Mouse (Mus musculus) C2C12 (cell line): Measurements from ENCODE around the gene Zwilch. TPM values are rescaled to one million over a fixed set of nuclear protein-coding genes. Genes with fewer than 3 reads are reported as not detected.
"Not testable (repeated sequence)": the region's sequence is repeated elsewhere in the genome, so short reads cannot be mapped to it uniquely, and the experiment has no call there.

ENCODE experiments used
- H3K27me3 ChIP-seq: one replicate; pipeline ENCODE4 v1.6.1; 2011; ENCODE audit not compliant: control insufficient read depth, insufficient read depth, insufficient read length
- H3K36me3 ChIP-seq: one replicate; pipeline ENCODE4 v1.6.1; 2011; ENCODE audit not compliant: control insufficient read depth, insufficient read depth
- H3K4me3 ChIP-seq: one replicate; pipeline ENCODE4 v1.5.1; 2011; ENCODE audit warnings: mild to moderate bottlenecking, control low read depth; ENCODE audit not compliant: poor library complexity, insufficient read depth, severe bottlenecking
- H3K79me2 ChIP-seq: one replicate; pipeline ENCODE4 v1.6.1; 2011; ENCODE audit not compliant: control insufficient read depth, insufficient read depth
- H3K79me3 ChIP-seq: one replicate; pipeline ENCODE4 v1.6.1; 2011; ENCODE audit warnings: low read depth, control low read depth
- H3ac ChIP-seq: one replicate; pipeline ENCODE3; 2011; ENCODE audit warnings: low read depth; ENCODE audit not compliant: control insufficient read depth, insufficient read length
- CEBPB ChIP-seq: IDR thresholded peaks from one replicate; pipeline ENCODE4 v1.6.1; 2011; ENCODE audit warnings: low read depth, mild to moderate bottlenecking, control low read depth, moderate library complexity
- CTCF ChIP-seq: IDR thresholded peaks from one replicate; pipeline ENCODE4 v1.5.1; 2011; ENCODE audit not compliant: control insufficient read depth, insufficient read depth, insufficient read length
- FOSL1 ChIP-seq: IDR thresholded peaks from one replicate; pipeline ENCODE4 v1.8.0; 2011; ENCODE audit warnings: mild to moderate bottlenecking, low read length; ENCODE audit not compliant: poor library complexity, insufficient read depth, severe bottlenecking
- MAX ChIP-seq: IDR thresholded peaks from one replicate; pipeline ENCODE4 v1.6.1; 2011; ENCODE audit warnings: mild to moderate bottlenecking, control low read depth
- MYOD1 ChIP-seq: IDR thresholded peaks from one replicate; pipeline ENCODE4 v1.6.1; 2011; ENCODE audit warnings: low read depth; ENCODE audit not compliant: control insufficient read depth, insufficient read length
- MYOG ChIP-seq: IDR thresholded peaks from one replicate; pipeline ENCODE4 v1.6.1; 2011; ENCODE audit not compliant: control insufficient read depth, insufficient read length; ENCODE audit errors: extremely low read depth
- USF1 ChIP-seq: IDR thresholded peaks from one replicate; pipeline ENCODE4 v1.6.1; 2011; ENCODE audit warnings: low read depth, mild to moderate bottlenecking, control low read depth, moderate library complexity
- polyA plus RNA-seq: library from polyadenylated mRNA; unstranded; fragments of >200 nt; fragmentation: generic; extraction: Trizol; gene quantifications from one replicate; pipeline ENCODE4 v1.2.1, GENCODE M21; 2012; ENCODE audit warnings: missing spikeins

Zwilch gene
- polyA plus RNA-seq, 1 experiment: 16.3 TPM

DNA sequence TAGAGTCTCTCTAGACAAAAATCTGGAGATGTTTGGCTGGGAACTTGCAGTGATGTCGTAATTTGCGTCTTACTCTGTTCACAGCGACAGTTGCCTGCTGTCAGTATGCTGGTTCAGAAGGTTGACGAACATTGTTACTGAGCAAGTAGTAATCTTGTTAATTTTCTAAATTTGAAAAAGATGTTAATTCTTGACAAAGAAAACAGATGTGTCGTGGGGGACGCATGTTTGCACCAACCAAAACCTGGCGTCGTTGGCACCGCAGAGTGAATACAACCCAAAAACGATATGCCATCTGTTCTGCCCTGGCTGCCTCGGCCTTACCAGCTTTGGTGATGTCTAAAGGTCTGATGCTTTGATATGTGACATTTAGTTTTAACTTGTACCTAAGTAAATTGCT is 2.5 kb upstream of the Zwilch start:
- H3K4me3 ChIP-seq: peak overlapping the region; percentile 88
- H3K79me2 ChIP-seq: peaks cover 68% of the 10 kb centered on the region
- TF ChIP-seq MYOD1 (no peak), MYOG (no peak), CTCF (no peak)
- H3ac ChIP-seq: no peak overlapping the region
- peaks cover 71% of the 10 kb centered on the region for H3K36me3 ChIP-seq
- no peaks in the 10 kb centered on the region for H3K27me3 ChIP-seq
- peaks cover 60% of the 10 kb centered on the region for H3K79me3 ChIP-seq

DNA sequence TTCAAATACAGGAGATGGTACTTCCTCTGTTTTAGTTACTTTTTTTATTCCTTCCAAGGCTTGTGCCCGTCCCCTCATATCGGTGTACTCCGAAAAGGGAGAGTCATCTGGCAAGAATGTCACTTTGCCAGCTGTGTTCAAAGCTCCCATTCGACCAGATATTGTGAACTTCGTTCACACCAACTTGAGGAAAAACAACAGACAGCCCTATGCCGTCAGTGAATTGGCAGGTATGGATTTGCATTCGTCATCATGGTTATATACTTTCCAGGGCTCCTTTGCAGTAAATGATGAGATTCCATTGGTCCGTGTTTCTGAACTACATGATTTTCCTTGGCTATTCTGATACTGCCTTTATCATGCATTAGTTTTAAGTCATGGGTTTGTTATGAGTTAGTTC is 1.9 kb upstream of the Zwilch start:
- Histone ChIP-seq H3K4me3 (peak overlapping the region; percentile 88), H3K27me3 (no peaks in the 10 kb centered on the region), H3K36me3 (peaks cover 68% of the 10 kb centered on the region), H3K79me3 (peaks cover 60% of the 10 kb centered on the region), H3K79me2 (peaks cover 74% of the 10 kb centered on the region), H3ac (peak overlapping the region; percentile 31)
- no peak for TF ChIP-seq MYOG
- TF ChIP-seq MYOD1: no peak
- TF ChIP-seq CTCF: no peak
- no peak for TF ChIP-seq FOSL1
- no peak for TF ChIP-seq MAX
- no peak for TF ChIP-seq CEBPB
- no peak for TF ChIP-seq USF1

DNA sequence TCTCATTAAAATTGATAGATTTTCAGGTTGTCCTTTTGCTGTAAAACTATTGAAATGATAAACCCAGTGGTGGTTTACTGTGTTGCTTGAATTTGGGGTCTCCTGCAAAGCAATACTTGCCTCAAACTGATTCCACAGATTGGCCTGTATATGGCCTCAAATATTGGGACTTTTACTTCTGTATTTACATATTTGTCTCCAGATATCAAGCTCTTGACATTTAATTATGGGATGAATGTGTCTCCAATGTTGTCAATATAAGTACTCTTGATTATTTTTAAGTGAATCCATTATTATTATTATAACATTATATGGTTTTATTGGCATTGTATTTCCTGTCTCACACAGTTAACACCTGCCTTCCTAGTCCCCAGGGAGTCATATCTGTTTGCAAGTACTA is 1.4 kb upstream of the Zwilch start:
- Histone ChIP-seq H3K27me3 (no peaks in the 10 kb centered on the region), H3K79me2 (peaks cover 78% of the 10 kb centered on the region), H3ac (peak overlapping the region; percentile 45), H3K36me3 (peaks cover 64% of the 10 kb centered on the region), H3K79me3 (peaks cover 60% of the 10 kb centered on the region), H3K4me3 (peak overlapping the region; percentile 88)
- TF ChIP-seq MYOG (no peak), MYOD1 (no peak), USF1 (no peak), CTCF (no peak), MAX (no peak), CEBPB (no peak), FOSL1 (no peak)

DNA sequence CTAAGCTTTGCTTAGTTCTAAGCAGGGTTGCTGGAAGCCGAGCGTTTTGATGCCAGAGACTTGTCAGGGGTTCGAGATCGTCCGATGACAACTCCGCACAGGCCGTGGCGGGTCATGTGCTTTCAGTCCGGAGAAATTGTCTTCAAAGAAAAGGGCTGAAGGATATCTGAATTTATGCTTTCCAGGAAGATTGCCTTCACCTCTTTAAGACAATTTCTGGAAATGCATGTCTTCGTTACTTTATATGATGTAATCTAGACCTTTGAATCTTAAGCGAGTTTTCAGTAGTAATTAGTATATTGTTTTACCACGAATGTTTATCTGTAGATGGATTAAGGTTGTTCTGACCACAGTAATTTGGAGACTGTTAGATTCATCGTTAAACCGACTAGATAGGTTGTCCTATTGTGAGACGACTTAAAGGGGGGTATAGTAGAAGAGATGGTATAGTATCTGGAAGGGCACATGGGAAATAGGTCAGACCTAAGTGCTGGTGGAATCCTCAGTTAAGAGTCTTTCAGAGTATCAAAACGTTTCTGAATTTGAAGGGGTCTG is 839 bp upstream of the Zwilch start:
- TF ChIP-seq USF1 (peak; percentile 3), FOSL1 (no peak)
- Histone ChIP-seq H3K4me3 (peak overlapping the region; percentile 88), H3K79me3 (peaks cover 60% of the 10 kb centered on the region), H3K79me2 (peaks cover 81% of the 10 kb centered on the region), H3K36me3 (peaks cover 62% of the 10 kb centered on the region), H3K27me3 (no peaks in the 10 kb centered on the region), H3ac (peak overlapping the region; percentile 78)

DNA sequence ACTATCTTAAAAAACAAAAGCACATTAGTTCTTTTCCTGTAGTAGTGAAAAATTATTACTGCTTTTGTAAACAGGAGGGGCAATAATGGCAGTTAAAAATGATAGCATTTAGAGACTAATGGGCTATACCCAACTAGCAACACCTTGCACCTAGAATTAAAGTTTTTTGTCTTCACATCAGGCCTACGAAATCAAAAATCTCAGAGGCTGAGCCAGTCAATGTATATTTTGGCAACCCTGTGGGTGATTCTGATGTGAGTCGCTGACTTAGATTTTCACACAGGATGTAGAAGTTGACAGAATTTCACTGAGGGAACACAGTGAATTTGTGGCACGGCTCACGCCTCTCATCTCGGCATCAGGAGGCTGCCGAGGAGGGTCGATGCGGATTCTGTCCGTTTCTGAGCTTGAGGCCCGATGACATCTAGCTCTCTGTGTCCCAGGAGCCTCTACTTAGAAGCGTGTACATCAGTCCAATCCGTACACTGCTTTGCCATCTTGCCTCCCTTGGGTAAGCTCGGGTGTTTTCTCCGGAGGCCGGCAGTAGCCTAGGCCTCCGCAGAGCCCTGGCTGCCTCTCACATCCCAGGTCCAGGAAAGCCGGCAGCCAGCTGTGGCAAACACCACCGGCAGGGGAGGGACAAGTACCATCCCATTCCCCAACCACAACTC is 624 bp downstream of the Zwilch start:
- no peaks in the 10 kb centered on the region for H3K27me3 ChIP-seq
- peak overlapping the region; percentile 88 for H3K4me3 ChIP-seq
- H3K36me3 ChIP-seq: peaks cover 62% of the 10 kb centered on the region
- TF ChIP-seq CEBPB: no peak
- no peak for TF ChIP-seq MAX
- TF ChIP-seq FOSL1: no peak
- TF ChIP-seq CTCF: no peak
- TF ChIP-seq MYOD1: no peak
- H3ac ChIP-seq: peak overlapping the region; percentile 88
- peaks cover 60% of the 10 kb centered on the region for H3K79me3 ChIP-seq
- H3K79me2 ChIP-seq: peaks cover 78% of the 10 kb centered on the region

DNA sequence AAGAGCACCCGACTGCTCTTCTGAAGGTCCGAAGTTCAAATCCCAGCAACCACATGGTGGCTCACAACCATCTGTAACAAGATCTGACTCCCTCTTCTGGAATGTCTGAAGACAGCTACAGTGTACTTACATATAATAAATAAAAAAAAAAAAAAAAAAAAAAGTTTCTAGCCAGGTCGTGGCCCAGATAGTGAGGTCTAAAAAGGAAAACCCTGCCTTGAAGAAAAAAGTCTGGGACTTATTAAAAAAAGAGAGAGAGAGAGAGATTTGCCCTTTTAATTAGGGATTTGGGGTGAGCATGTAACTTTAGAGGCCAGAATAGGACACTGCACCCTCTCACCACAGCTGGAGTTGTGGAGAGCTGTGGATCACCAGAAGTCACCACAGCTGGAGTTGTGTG is 2.9 kb downstream of the Zwilch start:
- H3K27me3 ChIP-seq, H3ac ChIP-seq, H3K4me3 ChIP-seq: not testable (repeated sequence)
- peaks cover 39% of the 10 kb centered on the region for H3K79me3 ChIP-seq
- peaks cover 57% of the 10 kb centered on the region for H3K36me3 ChIP-seq
- H3K79me2 ChIP-seq: peaks cover 55% of the 10 kb centered on the region
